Mouse (Mus musculus) spleen, adult 18-20 months (tissue): Measurements from ENCODE around the gene Frs2.
"Not testable (repeated sequence)": the region's sequence is repeated elsewhere in the genome, so short reads cannot be mapped to it uniquely, and the experiment has no call there.

Experiments used
- DNase-seq, 2 experiments: peaks; one replicate each; pipeline ENCODE4 v3.0.0; 2022; ENCODE audit warnings: mixed read lengths in 2 of 2

The Frs2 gene

GRCm38 (mm10) chr10:117033785-117034184, 114.5 kb downstream of the Frs2 start:
- peak; percentile 26 to 76 for DNase-seq

- DNase-seq: no peak
These were observed 117.2 kb downstream of the Frs2 start for GRCm38 (mm10) chr10:117031160-117031559.

GRCm38 (mm10) chr10:117026176-117026575, 122.2 kb downstream of the Frs2 start:
- no peak for DNase-seq

- DNase-seq: not testable (repeated sequence)
These were observed 122.6 kb downstream of the Frs2 start for GRCm38 (mm10) chr10:117025776-117026175.

- DNase-seq: no peak
These were observed 124.6 kb downstream of the Frs2 start for GRCm38 (mm10) chr10:117023693-117024092.

GRCm38 (mm10) chr10:117021020-117021754, 127.1 kb downstream of the Frs2 start:
- no peak for DNase-seq
